Mouse (Mus musculus) limb, embryonic 14.5 days (tissue): ENCODE results near the gene Ky. TPM values are rescaled to one million over a fixed set of nuclear protein-coding genes. Genes with fewer than 3 reads are reported as not detected.

Source experiments
- ATAC-seq: fragments of 200-750 bp; cut with Nextera tagmentation; 2 replicates; pipeline ENCODE4 v1.8.0; 2017; ENCODE audit warnings: low read depth, moderate number of reproducible peaks, moderate TSS enrichment; ENCODE audit not compliant: low FRiP score
- DNase-seq: peaks from one replicate; pipeline ENCODE4 v3.0.0-alpha.2; 2015; ENCODE audit warnings: low spot score
- H3K27ac ChIP-seq: fragments of 300-500 bp; sonication (generic); replicated peaks from 2 replicates; pipeline ENCODE4 v1.5.1; 2014; ENCODE audit warnings: low read depth, mild to moderate bottlenecking, low read length, moderate library complexity, mixed read lengths
- H3K27me3 ChIP-seq: fragments of 300-500 bp; sonication (generic); 2 replicates; pipeline ENCODE4 v1.6.1; 2014; ENCODE audit warnings: low read length, mixed read lengths; ENCODE audit not compliant: control insufficient read depth, insufficient read depth
- H3K36me3 ChIP-seq: fragments of 300-500 bp; sonication (generic); 2 replicates; pipeline ENCODE4 v1.6.1; 2014; ENCODE audit warnings: mild to moderate bottlenecking, low read length, moderate library complexity, mixed read lengths; ENCODE audit not compliant: control insufficient read depth, insufficient read depth
- H3K4me1 ChIP-seq: fragments of 300-500 bp; sonication (generic); 2 replicates; pipeline ENCODE4 v1.6.1; 2014; ENCODE audit warnings: antibody characterized with exemption, low read length, mixed read lengths; ENCODE audit not compliant: control insufficient read depth, insufficient read depth
- H3K4me2 ChIP-seq: fragments of 300-500 bp; sonication (generic); replicated peaks from 2 replicates; pipeline ENCODE4 v1.6.1; 2014; ENCODE audit warnings: low read depth, mild to moderate bottlenecking, low read length, moderate library complexity; ENCODE audit not compliant: severe bottlenecking
- H3K4me3 ChIP-seq: fragments of 300-500 bp; sonication (generic); replicated peaks from 2 replicates; pipeline ENCODE4 v1.5.1; 2014; ENCODE audit warnings: low read length
- H3K9ac ChIP-seq: fragments of 300-500 bp; sonication (generic); 2 replicates; pipeline ENCODE4 v1.6.1; 2014; ENCODE audit warnings: mild to moderate bottlenecking, low read depth, low read length, moderate library complexity; ENCODE audit not compliant: severe bottlenecking
- H3K9me3 ChIP-seq: fragments of 300-500 bp; sonication (generic); 2 replicates; pipeline ENCODE4 v1.6.1; 2016; ENCODE audit warnings: low read length; ENCODE audit not compliant: control insufficient read depth
- POLR2A ChIP-seq: fragments of 200-500 bp; IDR thresholded peaks from 2 replicates; pipeline ENCODE4 v1.8.0; 2012; ENCODE audit warnings: inconsistent platforms, mild to moderate bottlenecking, moderate library complexity, borderline replicate concordance; ENCODE audit not compliant: insufficient read depth, insufficient read length; ENCODE audit errors: extremely low read depth
- WGBS: fragments of 180-500 bp; shearing (Covaris S2); extraction: QIAGEN DNeasy Blood & Tissue Kit; methylation state at CpG from one replicate; pipeline ENCODE4 v1.1.7; 2014; 5-methylcytosine and 5-hydroxymethylcytosine counted together
- polyA plus RNA-seq, 2 experiments: library from polyadenylated mRNA; depleted of rRNA in 1 of 2; stranded (reverse) in 1 of 2; unstranded in 1 of 2; fragments of >200 nt; fragmentation: Nextera tagmentation in 1 of 2; extraction: Ambion mirVana in 1 of 2; gene quantifications; 2 replicates each; pipeline versions ENCODE4 v1.2.1 to v1.2.3; 2012 to 2014

Gene Ky
- polyA plus RNA-seq, 2 experiments = 1.2 to 3.2 TPM

GRCm38 (mm10) chr9:102528561-102528960, 23.0 kb downstream of the Ky start:
- Histone ChIP-seq H3K27ac (no peak overlapping the region), H3K9me3 (no peaks in the 10 kb centered on the region), H3K36me3 (no peaks in the 10 kb centered on the region), H3K4me3 (no peak overlapping the region), H3K4me2 (no peak overlapping the region), H3K4me1 (peaks cover 10% of the 10 kb centered on the region; the same call in 1 of the 2 replicates), H3K9ac (no peak overlapping the region), H3K27me3 (no peaks in the 10 kb centered on the region)
- no peak for TF ChIP-seq POLR2A
- DNase-seq (no peak), ATAC-seq (no peak)
- WGBS = 84% methylated on average over 7 of the region's 7 CpGs

GRCm38 (mm10) chr9:102529008-102529407, 23.5 kb downstream of the Ky start:
- Histone ChIP-seq H3K4me3 (no peak overlapping the region), H3K36me3 (no peaks in the 10 kb centered on the region), H3K4me1 (peaks cover 10% of the 10 kb centered on the region; the same call in 1 of the 2 replicates), H3K27ac (no peak overlapping the region), H3K9ac (no peak overlapping the region), H3K27me3 (no peaks in the 10 kb centered on the region), H3K9me3 (no peaks in the 10 kb centered on the region), H3K4me2 (no peak overlapping the region)
- TF ChIP-seq POLR2A = no peak
- ATAC-seq (no peak), DNase-seq (no peak)
- WGBS = 78% methylated on average over 3 of the region's 3 CpGs

DNA sequence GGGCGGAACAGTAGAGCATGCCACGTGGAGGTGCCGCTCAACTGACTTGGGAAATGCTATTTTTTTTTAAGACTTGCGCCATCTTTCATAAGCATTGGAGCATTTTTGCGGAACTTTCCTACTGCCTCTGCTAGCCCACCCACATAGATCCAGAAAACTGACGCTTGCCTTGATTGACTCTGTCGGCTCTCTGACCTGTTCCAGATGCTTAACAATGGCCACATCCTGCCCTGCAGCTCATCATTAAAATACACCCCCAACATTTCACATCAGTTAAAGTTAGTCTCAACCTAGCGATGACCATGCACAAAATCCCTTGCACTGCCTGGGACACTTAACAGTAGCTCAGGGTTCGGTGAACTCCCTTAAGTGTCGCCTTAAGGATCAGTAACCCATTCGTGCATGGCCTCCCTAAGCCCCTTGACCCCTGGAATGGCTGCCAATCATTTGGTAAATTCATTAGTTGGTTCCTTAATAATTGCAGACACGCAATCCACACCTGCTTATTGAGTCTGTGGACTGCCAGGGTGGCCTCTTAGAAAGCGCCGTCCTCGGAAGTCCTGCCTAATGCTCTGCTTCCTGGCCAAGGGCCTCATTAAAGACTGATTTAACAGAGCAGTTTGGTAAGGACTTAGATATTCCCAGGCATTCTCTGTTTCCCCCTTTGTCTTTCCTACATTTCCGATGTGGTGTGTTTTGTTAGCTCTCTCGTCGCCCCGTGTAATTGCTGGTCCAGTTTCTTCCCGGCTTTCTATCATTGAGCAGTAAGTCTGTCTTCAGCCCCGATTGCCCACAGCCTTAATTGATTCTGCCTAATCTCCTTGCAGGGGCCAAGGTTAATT, 25.7 kb downstream of the Ky start:
- H3K4me3 ChIP-seq = no peak overlapping the region
- WGBS = 22% methylated on average over 21 of the region's 21 CpGs
- no peak for TF ChIP-seq POLR2A
- no peaks in the 10 kb centered on the region for H3K36me3 ChIP-seq
- no peaks in the 10 kb centered on the region for H3K9me3 ChIP-seq
- H3K4me2 ChIP-seq = no peak overlapping the region
- DNase-seq = no peak
- no peaks in the 10 kb centered on the region for H3K27me3 ChIP-seq
- ATAC-seq = no peak
- no peak overlapping the region for H3K27ac ChIP-seq
- no peak overlapping the region for H3K9ac ChIP-seq
- H3K4me1 ChIP-seq = peaks cover 10% of the 10 kb centered on the region; the same call in 1 of the 2 replicates

GRCm38 (mm10) chr9:102536968-102537367, 31.4 kb downstream of the Ky start:
- ATAC-seq = no peak
- no peak overlapping the region for H3K9ac ChIP-seq
- DNase-seq = no peak
- peaks cover 2% of the 10 kb centered on the region; the same call in 1 of the 2 replicates for H3K4me1 ChIP-seq
- H3K27ac ChIP-seq = no peak overlapping the region
- no peak overlapping the region for H3K4me3 ChIP-seq
- no peaks in the 10 kb centered on the region for H3K27me3 ChIP-seq
- no peaks in the 10 kb centered on the region for H3K9me3 ChIP-seq
- H3K36me3 ChIP-seq = no peaks in the 10 kb centered on the region
- no peak overlapping the region for H3K4me2 ChIP-seq
- TF ChIP-seq POLR2A = no peak
- WGBS = 84% methylated on average over 4 of the region's 4 CpGs

DNA sequence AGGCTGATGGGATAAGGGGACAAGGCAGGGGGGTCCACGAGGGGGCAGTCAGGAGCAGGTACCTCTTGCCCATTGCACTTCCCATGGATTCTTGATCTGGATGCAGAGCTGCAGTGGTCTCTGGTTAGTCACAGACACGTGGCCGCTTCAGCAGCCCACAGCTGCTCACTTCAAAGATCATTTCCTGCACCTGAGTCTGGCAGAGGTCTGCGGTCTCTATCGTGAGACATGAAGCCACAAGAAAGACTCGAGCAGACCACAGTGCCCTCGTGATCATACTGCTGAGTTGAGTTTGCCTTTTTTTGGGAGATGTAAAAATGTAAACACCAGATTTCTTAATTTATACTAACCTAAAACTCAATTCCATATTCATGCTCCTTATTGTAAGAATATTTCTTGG, 34.1 kb downstream of the Ky start:
- Histone ChIP-seq H3K4me2 (no peak overlapping the region), H3K9ac (no peak overlapping the region), H3K4me3 (no peak overlapping the region), H3K27me3 (no peaks in the 10 kb centered on the region), H3K4me1 (peaks cover 4% of the 10 kb centered on the region; the same call in 1 of the 2 replicates), H3K27ac (no peak overlapping the region), H3K36me3 (no peaks in the 10 kb centered on the region), H3K9me3 (no peaks in the 10 kb centered on the region)
- 59% methylated on average over 6 of the region's 7 CpGs for WGBS
- ATAC-seq (no peak), DNase-seq (no peak)
- no peak for TF ChIP-seq POLR2A

- WGBS = 84% methylated on average over 10 of the region's 10 CpGs
- Histone ChIP-seq H3K36me3 (no peaks in the 10 kb centered on the region), H3K9me3 (no peaks in the 10 kb centered on the region), H3K4me2 (no peak overlapping the region), H3K27ac (no peak overlapping the region), H3K4me1 (peaks cover 12% of the 10 kb centered on the region), H3K4me3 (no peak overlapping the region), H3K27me3 (peaks cover 15% of the 10 kb centered on the region), H3K9ac (no peak overlapping the region)
- ATAC-seq (no peak), DNase-seq (no peak)
- TF ChIP-seq POLR2A = no peak
Measured at GRCm38 (mm10) chr9:102541666-102542065, 36.1 kb downstream of the Ky start.
